Mouse (Mus musculus): ENCODE measurements around the gene Tcirg1.

DNA sequence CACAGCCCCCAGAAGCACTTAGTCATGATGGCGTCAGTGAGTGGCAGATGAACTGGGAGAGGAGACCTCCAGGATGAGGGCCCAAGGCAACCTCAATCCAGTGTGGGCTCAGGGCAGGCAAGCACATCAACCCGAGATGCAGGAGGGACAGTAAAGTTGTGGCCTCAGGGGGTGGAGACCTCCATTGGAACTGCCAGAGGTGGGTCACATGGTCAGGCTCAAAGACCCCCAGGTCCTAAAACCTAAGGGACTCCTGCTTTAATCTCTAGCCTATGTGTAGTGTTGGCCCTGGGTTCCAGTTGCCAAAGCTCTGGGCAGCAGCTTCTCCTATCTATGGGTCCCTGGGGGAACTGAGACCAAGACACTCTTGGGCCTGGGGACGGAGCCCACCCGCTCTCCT, 21.8 kb upstream of the Tcirg1 start:
- no peak for TF ChIP-seq CTCF (IDR thresholded peaks at IDR 0.05; ENCODE audit: borderline replicate concordance, extremely low read depth, insufficient read depth, insufficient read length)
- TF ChIP-seq POLR2A (IDR thresholded peaks at IDR 0.05; ENCODE audit: borderline replicate concordance, extremely low read depth, insufficient read depth, insufficient read length, poor library complexity, severe bottlenecking) = no peak
